Mouse (Mus musculus) frontal cortex, adult 2 months (tissue): ENCODE data around the gene Tbc1d9b. TPM values are rescaled to one million over a fixed set of nuclear protein-coding genes. Genes with fewer than 3 reads are reported as not detected.
A peak's percentile ranks its signal among the peaks of the same experiment; 100 is the strongest.
"Not testable (repeated sequence)": the region's sequence is repeated elsewhere in the genome, so short reads cannot be mapped to it uniquely, and the experiment has no call there.

ENCODE experiments used
- DNase-seq, 2 experiments: peaks; one replicate each; pipeline ENCODE4 v3.0.0; 2022; ENCODE audit warnings: low spot score in 1 of 2; ENCODE audit errors: extremely low spot score in 1 of 2
- polyA plus RNA-seq: library from polyadenylated mRNA; depleted of rRNA; stranded (reverse); fragments of >200 nt; gene quantifications from 2 replicates; pipeline ENCODE4 v1.2.3, GENCODE M21; 2012

Tbc1d9b gene
- polyA plus RNA-seq, 1 experiment = 128 TPM

DNA sequence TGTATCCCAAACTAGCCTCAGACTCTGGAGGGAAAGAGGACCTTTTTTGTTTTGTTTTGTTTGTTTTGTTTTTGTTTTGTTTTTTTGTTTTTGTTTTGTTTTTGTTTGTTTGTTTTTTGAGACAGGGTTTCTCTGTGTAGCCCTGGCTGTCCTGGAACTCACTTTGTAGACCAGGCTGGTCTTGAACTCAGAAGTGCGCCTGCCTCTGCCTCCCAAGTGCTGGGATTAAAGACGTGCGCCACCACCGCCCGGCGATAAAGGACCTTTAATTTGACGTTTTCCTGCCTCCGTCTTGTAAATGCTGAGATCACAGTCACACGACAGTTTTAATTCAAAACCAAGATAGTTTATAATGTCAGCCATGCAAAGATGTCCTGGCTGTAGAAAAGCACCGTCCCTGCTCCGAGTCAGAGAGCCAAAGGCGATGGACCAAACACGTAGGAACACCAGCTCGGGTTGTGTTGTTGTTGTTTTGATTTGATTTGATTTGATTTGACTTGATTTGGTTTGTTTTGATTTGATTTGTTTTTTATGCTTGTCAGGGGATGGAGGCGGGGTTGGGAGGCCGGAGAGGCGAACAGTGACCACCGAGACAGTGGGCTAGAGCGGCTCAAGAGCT lies 43.0 kb downstream of the Tbc1d9b start, which contains the start of gene Mrnip:
TSS of gene Mrnip (plus strand) at position 334 of the 619 bp plus-strand sequence.
- DNase-seq = not testable (repeated sequence)

- DNase-seq = peak; percentile 95 to 99
These were observed 43.6 kb downstream of the Tbc1d9b start for GRCm38 (mm10) chr11:50174730-50175187.

DNA sequence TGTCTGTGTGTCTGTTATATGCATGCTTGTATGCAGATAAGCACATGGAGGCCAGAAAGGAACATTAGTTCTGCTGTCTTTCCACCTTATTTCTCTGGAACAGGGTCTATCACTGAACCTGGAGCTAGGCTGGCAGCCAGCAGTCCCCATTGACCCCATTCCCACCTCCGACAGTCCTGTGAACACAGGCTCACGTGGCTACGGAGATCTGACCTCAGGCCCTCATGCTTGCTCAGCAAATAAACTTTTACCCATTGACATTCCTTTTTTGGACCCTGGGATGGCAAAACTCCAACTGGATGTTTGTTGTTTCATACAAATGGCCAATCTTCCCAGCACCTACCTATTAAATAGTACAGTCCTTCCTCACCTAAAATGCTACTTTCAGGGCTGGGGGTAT lies 45.2 kb downstream of the Tbc1d9b start:
- DNase-seq = no peak

- peak in 1 of 2 experiments; percentile 57 for DNase-seq
These were observed 45.9 kb downstream of the Tbc1d9b start for GRCm38 (mm10) chr11:50177111-50177510.

DNA sequence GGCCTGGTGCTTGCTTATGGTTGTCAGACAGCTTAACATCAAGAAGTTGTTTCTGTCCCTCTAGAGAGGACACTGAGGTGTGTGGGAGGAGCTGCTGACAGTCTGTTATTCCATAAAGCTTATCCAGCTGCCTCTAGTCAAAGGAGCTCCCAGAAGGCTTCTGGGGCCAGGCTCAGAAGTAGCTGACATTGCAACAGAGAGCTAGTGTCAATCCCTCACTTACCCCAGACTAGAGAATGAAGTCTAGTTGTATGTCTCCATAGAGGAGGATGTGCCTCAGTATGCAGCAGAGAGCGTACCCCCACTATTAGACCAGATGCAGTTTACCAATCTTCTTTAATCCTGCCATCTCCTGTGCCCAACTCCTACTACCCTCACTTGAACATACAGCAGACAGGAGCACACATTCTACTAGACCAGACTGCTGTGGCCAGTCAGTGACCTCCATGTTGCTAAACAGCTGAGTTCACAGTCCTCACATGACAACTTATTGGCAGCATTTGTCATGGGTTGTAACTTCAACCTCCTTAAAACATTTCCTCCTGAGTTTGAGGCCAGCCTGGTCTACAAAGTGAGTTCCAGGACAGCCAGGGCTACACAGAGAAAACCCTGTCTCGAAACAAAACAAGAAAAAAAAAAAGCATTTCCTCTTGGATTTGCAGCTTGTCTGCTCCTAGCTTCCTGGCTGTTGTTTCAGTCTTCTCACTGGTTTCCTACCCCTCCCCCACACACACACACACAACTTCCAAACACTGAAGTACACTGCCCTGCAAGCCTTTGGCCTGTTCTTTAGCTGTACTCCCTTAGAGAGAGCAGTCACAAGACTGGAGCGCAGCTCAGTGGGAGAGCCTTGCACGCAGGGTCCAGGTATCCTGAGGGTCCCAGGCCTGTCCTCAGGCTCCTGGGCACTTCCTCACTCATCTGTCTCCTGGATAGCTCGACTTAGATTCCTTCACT lies 47.6 kb downstream of the Tbc1d9b start:
- DNase-seq = no peak

DNA sequence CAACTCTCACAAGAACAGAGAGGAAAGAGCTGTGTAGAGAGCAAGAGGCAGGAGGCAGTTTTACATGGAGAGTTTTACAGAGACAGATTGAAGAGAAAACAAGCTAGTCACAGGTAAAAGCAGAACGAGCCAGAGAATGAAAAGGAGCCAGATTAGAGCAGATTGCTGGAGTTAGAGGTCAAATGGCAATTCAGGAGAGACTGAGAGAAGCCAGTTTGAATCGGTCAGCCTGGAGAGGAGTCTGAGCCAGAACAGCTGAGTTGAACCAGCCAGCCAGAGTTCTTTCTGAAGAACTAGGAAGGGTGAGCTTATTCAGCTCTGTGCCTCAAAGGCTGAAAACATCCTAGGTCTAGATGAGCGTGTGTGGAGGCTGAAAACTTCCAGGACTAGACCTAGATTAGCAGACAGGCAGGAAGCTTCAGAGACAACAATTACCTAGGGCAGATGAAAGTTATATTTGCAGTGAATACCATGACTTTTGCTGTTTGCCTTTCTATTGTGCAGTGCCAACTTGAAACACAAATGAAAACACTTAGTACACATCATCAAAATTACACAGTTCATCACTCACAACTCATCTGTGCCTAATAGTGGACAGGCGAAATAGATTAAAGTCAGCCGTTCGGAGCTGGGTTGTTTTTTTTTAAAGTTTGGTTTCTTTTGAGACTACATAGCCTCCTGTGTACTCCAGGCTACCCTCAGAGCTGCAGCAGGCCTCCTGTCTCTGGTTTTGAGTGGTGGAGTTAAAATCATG lies 49.5 kb downstream of the Tbc1d9b start:
- DNase-seq = no peak

- no peak for DNase-seq
These were observed 51.5 kb downstream of the Tbc1d9b start for GRCm38 (mm10) chr11:50182702-50183101.

GRCm38 (mm10) chr11:50184788-50185187 lies 53.6 kb downstream of the Tbc1d9b start:
- DNase-seq = no peak

DNA sequence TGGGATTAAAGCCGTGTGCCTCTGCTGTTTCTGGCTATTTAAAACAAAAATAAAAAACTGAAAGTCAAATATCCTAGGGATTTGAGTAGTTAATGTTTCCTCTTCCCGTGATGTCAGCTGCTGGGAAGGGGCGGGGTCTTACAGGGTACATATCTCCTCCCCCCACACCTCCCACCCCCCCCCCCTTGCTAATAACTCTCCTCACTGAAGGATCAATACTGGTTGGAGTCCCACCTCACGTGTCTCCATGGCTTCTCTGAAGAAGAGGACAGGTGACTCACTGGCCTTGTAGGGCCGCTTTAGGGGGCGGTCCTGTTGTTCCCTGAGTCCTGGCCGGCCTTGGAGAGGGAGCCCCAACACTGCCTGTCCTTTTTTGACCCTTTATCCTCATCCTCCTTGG lies 57.5 kb downstream of the Tbc1d9b start:
- no peak for DNase-seq

DNA sequence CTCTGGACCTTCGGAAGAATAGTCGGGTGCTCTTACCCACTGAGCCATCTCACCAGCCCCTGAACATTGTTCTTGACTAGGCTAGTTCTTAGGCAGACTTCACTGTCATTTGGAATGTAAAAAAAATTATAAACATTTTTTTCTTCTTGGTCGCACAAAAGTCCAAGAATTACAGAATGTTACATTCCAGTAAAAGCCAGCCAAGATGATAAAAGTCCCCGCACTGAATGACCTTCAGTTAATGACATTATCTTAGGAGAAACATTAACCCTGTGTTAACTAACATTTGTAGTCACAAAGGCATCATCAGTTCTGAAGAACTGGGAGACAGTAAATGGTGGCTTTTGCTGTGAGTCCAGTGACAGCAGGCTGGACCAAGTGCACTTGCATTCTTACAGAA lies 59.2 kb downstream of the Tbc1d9b start:
- DNase-seq = no peak

DNA sequence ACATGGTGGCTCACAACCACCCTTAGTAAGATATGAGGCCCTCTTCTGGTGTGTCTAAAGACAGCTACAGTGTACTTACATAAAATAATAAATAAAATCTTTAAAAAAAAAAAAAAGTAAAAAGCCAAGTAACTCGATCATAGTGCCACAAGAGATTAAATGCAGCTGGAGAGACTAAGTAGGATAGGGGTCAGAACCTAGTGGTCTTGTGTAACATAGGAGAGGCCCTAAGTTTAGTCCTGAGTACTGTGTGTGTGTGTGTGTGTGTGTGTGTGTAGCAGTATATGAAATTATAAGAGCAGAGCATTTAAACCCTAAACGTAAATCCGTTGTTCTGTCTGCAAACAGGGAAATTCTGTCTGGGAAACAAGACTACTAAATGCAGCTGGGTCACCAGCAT lies 61.1 kb downstream of the Tbc1d9b start:
- DNase-seq = no peak

DNA sequence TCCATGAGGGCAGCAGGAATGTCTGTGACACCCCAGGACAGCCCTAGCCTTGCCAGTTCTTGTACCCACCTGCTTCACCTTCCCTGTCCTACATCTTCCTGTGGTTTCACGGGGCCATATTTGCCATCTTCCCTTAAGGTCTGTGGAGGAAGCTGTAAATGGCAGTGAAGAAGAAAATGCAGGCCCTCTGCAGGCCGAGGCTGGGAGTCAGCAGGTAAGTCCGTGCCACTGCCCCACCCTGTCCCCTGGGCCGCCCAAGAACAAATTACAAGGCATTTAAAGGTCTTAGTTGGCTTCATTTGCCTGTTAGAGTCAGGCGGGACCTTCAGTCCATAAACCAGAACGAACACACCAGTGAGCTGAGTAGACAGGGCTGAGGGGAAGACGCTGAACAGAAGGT lies 62.9 kb downstream of the Tbc1d9b start:
- DNase-seq = no peak

- DNase-seq = no peak
These were observed 63.6 kb downstream of the Tbc1d9b start for GRCm38 (mm10) chr11:50194793-50195192.

- no peak for DNase-seq
These were observed 66.3 kb downstream of the Tbc1d9b start for GRCm38 (mm10) chr11:50197500-50197899.

DNA sequence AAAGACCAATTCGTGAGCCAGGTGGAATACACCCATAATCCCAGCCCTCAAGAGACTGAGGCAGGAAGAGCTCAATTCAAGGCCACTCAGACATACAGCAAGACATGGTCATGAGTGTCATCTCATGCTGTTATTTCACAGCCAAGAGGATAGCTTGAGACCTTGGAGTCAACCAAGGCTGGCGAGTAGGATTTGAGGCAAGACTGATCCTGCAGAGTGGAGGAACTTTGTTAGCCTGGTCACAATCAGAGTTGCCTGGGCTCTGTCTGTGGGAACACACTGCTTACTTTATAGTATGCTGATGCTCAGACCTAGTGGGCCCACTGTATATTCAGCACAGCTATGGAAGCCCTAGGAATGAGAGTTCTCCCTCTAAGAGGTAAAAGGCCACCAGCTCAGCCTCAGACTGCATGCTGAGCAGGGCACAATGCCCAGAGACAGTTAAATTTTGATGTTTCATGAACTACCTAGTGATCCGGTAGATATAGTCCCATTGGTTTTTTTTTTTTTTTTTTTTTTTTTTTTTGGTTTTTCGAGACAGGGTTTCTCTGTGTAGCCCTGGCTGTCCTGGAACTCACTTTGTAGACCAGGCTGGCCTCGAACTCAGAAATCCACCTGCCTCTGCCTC lies 67.1 kb downstream of the Tbc1d9b start:
- DNase-seq = no peak

DNA sequence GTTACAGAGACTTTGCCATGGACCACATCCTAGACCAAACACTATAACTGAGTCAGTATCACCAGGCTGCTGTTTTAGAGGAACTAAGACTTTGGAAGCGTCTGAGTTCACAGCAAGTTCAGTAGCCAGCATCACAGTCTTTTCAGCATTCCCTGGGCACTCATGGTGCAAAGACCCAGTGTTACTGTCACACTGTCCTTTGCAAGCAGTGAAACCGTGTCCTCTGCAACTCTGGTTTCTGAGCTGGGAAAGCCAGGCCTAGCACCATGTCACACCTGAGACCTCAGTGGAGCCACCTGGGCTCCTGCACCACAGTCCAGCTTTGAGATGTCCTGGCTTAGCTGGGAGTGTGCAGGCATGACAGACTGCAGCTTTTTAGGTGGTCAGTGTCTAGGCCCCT lies 67.7 kb downstream of the Tbc1d9b start:
- DNase-seq = no peak

DNA sequence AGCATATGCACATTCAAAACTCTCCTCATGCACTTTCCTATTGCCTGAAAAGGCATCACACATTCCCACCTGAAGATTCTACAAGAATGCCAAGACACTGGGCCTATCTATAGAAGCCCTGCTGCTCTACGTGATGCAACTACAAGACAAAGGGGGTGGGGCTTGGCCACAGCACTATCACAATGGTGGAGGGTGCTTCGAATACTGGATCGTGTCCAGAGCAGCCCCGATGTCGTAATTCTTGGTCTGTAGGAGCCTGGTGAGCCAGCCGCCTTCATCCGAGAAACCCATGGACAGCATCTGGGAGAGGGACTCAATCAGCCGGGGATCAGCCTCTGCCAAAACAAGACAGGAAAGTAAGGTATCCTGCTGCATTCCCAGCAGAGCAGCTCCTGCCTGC lies 69.4 kb downstream of the Tbc1d9b start:
- no peak for DNase-seq

GRCm38 (mm10) chr11:50201590-50201989 lies 70.4 kb downstream of the Tbc1d9b start:
- no peak for DNase-seq

DNA sequence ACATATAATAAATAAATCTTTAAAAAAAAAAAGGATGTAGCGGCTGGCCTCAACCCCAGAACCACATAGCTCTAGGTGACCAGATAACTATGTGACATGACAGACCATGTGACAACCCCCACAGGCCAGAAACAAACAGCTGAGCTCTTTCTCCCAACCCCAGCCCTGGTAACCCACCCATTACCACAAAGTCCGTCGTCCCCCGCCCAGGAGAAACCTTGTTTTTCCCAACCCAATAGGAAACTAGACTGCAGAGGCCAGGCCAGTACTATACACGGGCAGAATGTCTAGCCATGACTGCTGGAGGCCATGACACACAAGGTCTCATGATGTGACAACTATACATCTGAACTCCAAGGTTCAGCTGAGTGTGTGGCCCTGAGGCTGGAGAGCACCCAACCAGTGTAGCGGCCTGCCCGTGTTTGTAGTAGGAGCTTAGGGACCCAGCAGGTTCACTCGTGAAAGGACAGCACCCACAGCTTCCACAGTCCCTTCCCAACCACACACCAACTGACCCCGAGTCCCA lies 72.2 kb downstream of the Tbc1d9b start:
- no peak for DNase-seq

GRCm38 (mm10) chr11:50205434-50205833 lies 74.2 kb downstream of the Tbc1d9b start:
- no peak for DNase-seq
